Mouse (Mus musculus): Measurements from ENCODE around the gene Creg1. TPM values are rescaled to one million over a fixed set of nuclear protein-coding genes. Genes with fewer than 3 reads are reported as not detected.

The Creg1 gene
- polyA plus RNA-seq, 1 experiment from 2014 or later = 34.3 TPM

DNA sequence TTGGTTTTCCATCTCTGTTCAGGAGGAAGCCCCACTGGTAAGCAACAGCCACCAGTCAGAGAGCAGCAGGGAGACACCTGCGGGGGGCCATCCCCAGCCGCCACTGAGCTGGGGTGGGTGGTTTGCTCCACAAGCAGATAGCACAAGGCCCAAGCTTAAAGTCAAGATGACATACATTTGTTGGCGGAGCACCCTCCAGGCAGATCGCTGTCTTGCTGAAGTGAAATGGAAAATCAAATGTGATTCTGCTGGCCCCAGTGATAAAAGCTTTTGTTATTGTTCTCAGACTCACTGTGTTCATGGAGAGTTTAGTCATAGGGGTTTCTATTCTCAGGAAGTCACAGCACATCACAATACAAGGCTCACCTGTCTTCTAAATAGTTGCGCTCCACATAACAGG, 39.6 kb downstream of the Creg1 start:
- no peak for DNase-seq (ENCODE audit: extremely low spot score, low spot score)
- 90% methylated on average over 5 of the region's 5 CpGs for WGBS
- no peaks in the 10 kb centered on the region for H3K36me3 ChIP-seq (replicated peaks)
- peaks cover 8% of the 10 kb centered on the region for H3K9me3 ChIP-seq
- H3K4me1 ChIP-seq = no peaks in the 10 kb centered on the region
- no peak overlapping the region for H3K4me3 ChIP-seq
- H3K27ac ChIP-seq = no peak overlapping the region
- peaks cover 45% of the 10 kb centered on the region for H3K27me3 ChIP-seq (ENCODE audit: poor library complexity, severe bottlenecking)

GRCm38 (mm10) chr1:165804133-165804532, 40.6 kb downstream of the Creg1 start:
- H3K4me1 ChIP-seq = no peaks in the 10 kb centered on the region
- no peak for DNase-seq (ENCODE audit: extremely low spot score, low spot score)
- H3K27ac ChIP-seq = no peak overlapping the region
- H3K9me3 ChIP-seq = peaks cover 8% of the 10 kb centered on the region
- H3K27me3 ChIP-seq (ENCODE audit: poor library complexity, severe bottlenecking) = peaks cover 52% of the 10 kb centered on the region
- 91% methylated on average over 4 of the region's 4 CpGs for WGBS
- H3K36me3 ChIP-seq (replicated peaks) = no peaks in the 10 kb centered on the region
- H3K4me3 ChIP-seq = no peak overlapping the region

DNA sequence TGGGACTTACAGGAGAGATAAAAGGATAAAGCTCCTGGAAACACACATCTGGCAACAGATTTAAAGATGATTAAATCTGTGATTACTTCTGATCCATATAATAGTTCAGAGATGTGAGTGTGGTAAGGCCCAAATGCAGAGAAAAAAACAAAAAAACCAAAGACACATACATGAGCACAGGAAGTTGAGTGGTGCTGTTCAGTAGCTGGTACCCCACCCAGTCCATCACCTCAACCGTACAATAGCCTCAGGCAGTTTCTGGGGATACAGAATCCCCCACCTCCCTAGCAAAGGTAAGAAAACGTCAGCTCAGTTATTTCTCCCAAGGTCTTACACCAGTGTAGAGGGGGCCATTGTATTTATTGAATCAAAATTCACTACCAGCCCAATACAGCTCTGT, 47.1 kb downstream of the Creg1 start:
- Histone ChIP-seq H3K27me3 (ENCODE audit: poor library complexity, severe bottlenecking) (peaks cover 89% of the 10 kb centered on the region), H3K9me3 (no peaks in the 10 kb centered on the region), H3K4me1 (peaks cover 39% of the 10 kb centered on the region), H3K27ac (no peak overlapping the region), H3K4me3 (no peak overlapping the region), H3K36me3 (replicated peaks) (no peaks in the 10 kb centered on the region)
- WGBS = 70% methylated on average over 2 of the region's 2 CpGs
- DNase-seq (ENCODE audit: extremely low spot score, low spot score) = no peak

GRCm38 (mm10) chr1:165811170-165811569, 47.6 kb downstream of the Creg1 start:
- H3K27me3 ChIP-seq (ENCODE audit: poor library complexity, severe bottlenecking) = peaks cover 91% of the 10 kb centered on the region
- H3K27ac ChIP-seq = no peak overlapping the region
- H3K36me3 ChIP-seq (replicated peaks) = no peaks in the 10 kb centered on the region
- 89% methylated on average over 5 of the region's 5 CpGs for WGBS
- no peak for DNase-seq (ENCODE audit: extremely low spot score, low spot score)
- H3K9me3 ChIP-seq = no peaks in the 10 kb centered on the region
- H3K4me3 ChIP-seq = no peak overlapping the region
- peaks cover 42% of the 10 kb centered on the region for H3K4me1 ChIP-seq

GRCm38 (mm10) chr1:165812775-165813174, 49.2 kb downstream of the Creg1 start:
- peaks cover 92% of the 10 kb centered on the region for H3K27me3 ChIP-seq (ENCODE audit: poor library complexity, severe bottlenecking)
- WGBS = 89% methylated on average over 3 of the region's 3 CpGs
- DNase-seq (ENCODE audit: extremely low spot score, low spot score) = no peak
- no peak overlapping the region for H3K4me3 ChIP-seq
- H3K9me3 ChIP-seq = no peaks in the 10 kb centered on the region
- no peaks in the 10 kb centered on the region for H3K36me3 ChIP-seq (replicated peaks)
- peaks cover 58% of the 10 kb centered on the region for H3K4me1 ChIP-seq
- no peak overlapping the region; the same call in 1 of the 2 replicates for H3K27ac ChIP-seq

DNA sequence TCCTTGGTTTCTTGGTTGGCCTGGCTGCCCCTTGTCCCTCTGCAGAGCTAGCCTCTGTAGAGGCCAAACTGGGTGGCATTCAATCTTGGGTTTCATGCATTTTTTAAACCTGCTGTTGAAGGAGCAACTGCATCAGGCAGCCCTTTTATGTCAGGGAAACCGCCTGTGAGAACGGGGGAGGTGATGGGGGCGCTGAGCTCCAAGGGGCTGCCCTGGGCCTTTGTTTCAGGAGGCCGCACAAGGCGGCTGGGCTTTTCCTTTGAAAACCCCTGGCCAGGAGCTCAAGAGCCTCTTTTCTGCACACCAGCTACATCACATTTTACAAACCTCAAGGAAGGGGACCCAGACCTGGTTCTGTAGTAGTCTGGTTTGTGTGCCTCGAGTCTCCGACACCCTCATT, 50.6 kb downstream of the Creg1 start:
- peaks cover 92% of the 10 kb centered on the region for H3K27me3 ChIP-seq (ENCODE audit: poor library complexity, severe bottlenecking)
- peak; percentile 85 for DNase-seq (ENCODE audit: extremely low spot score, low spot score)
- peak overlapping the region; percentile 33; the same call in 1 of the 2 replicates for H3K4me3 ChIP-seq

GRCm38 (mm10) chr1:165814521-165815278, 51.2 kb downstream of the Creg1 start:
- peak overlapping the region; percentile 33 for H3K4me3 ChIP-seq
- no peak for DNase-seq (ENCODE audit: extremely low spot score, low spot score)
- 11% methylated on average over 14 of the region's 14 CpGs for WGBS
- H3K4me1 ChIP-seq = peaks cover 75% of the 10 kb centered on the region
- H3K27me3 ChIP-seq (ENCODE audit: poor library complexity, severe bottlenecking) = peaks cover 94% of the 10 kb centered on the region
- H3K27ac ChIP-seq = peak overlapping the region; percentile 87
- no peaks in the 10 kb centered on the region for H3K36me3 ChIP-seq (replicated peaks)
- H3K9me3 ChIP-seq = no peaks in the 10 kb centered on the region

More for the DNA sequence above, 50.6 kb downstream of the Creg1 start:
- 2% methylated on average over 7 of the region's 7 CpGs for WGBS
- Histone ChIP-seq H3K9me3 (no peaks in the 10 kb centered on the region), H3K27ac (peak overlapping the region; percentile 87), H3K36me3 (replicated peaks) (no peaks in the 10 kb centered on the region), H3K4me1 (peaks cover 71% of the 10 kb centered on the region)

- H3K9me3 ChIP-seq = no peaks in the 10 kb centered on the region
- H3K4me1 ChIP-seq = peaks cover 75% of the 10 kb centered on the region
- H3K36me3 ChIP-seq (replicated peaks) = no peaks in the 10 kb centered on the region
- no peak overlapping the region for H3K27ac ChIP-seq
- WGBS = 89% methylated on average over 9 of the region's 9 CpGs
- no peak for DNase-seq (ENCODE audit: extremely low spot score, low spot score)
- H3K4me3 ChIP-seq = no peak overlapping the region
- peaks cover 94% of the 10 kb centered on the region for H3K27me3 ChIP-seq (ENCODE audit: poor library complexity, severe bottlenecking)
Measured at GRCm38 (mm10) chr1:165816391-165816790, 52.8 kb downstream of the Creg1 start.

GRCm38 (mm10) chr1:165817264-165817663, 53.7 kb downstream of the Creg1 start:
- peaks cover 70% of the 10 kb centered on the region for H3K4me1 ChIP-seq
- 67% methylated on average over 9 of the region's 9 CpGs for WGBS
- H3K27me3 ChIP-seq (ENCODE audit: poor library complexity, severe bottlenecking) = peaks cover 94% of the 10 kb centered on the region

GRCm38 (mm10) chr1:165818145-165818860, 54.8 kb downstream of the Creg1 start:
- Histone ChIP-seq H3K9me3 (no peaks in the 10 kb centered on the region), H3K27me3 (ENCODE audit: poor library complexity, severe bottlenecking) (peaks cover 91% of the 10 kb centered on the region), H3K36me3 (replicated peaks) (no peaks in the 10 kb centered on the region), H3K27ac (peak overlapping the region; percentile 72), H3K4me3 (no peak overlapping the region), H3K4me1 (peaks cover 60% of the 10 kb centered on the region)
- 36% methylated on average over 8 of the region's 8 CpGs for WGBS
- no peak for DNase-seq (ENCODE audit: extremely low spot score, low spot score)

More at GRCm38 (mm10) chr1:165817264-165817663, 53.7 kb downstream of the Creg1 start:
- Histone ChIP-seq H3K36me3 (replicated peaks) (no peaks in the 10 kb centered on the region), H3K9me3 (no peaks in the 10 kb centered on the region), H3K27ac (no peak overlapping the region; the same call in 1 of the 2 replicates), H3K4me3 (no peak overlapping the region)
- DNase-seq (ENCODE audit: extremely low spot score, low spot score) = no peak

GRCm38 (mm10) chr1:165819147-165819546, 55.6 kb downstream of the Creg1 start:
- H3K36me3 ChIP-seq (replicated peaks) = no peaks in the 10 kb centered on the region
- H3K4me3 ChIP-seq = no peak overlapping the region
- 0 out of 2 replicates have a peak overlapping the region, but pooled peaks have one; percentile 72 for H3K27ac ChIP-seq
- WGBS = 85% methylated on average over 4 of the region's 4 CpGs
- DNase-seq (ENCODE audit: extremely low spot score, low spot score) = no peak
- no peaks in the 10 kb centered on the region for H3K9me3 ChIP-seq
- peaks cover 90% of the 10 kb centered on the region for H3K27me3 ChIP-seq (ENCODE audit: poor library complexity, severe bottlenecking)
- H3K4me1 ChIP-seq = peaks cover 52% of the 10 kb centered on the region

DNA sequence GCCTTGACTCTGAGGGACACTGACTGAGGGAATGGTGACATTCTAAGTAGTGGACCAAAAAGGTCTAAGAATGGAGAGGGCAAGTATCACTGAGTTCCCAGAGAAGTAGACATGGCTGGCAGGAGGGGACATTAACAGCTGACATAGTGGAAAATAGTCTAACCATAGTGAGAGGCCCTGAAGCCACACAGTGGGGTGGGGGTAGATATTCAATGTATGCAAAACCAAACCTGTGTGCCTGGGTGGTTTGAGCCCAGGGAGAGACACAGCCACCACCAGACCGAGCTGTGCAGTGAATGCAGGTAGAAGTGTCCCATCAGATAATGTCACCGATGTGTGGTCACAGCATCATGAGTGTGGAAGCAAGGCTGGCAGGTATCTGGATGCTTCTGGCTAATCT, 58.5 kb downstream of the Creg1 start:
- Histone ChIP-seq H3K36me3 (replicated peaks) (no peaks in the 10 kb centered on the region), H3K4me1 (peaks cover 25% of the 10 kb centered on the region), H3K9me3 (no peaks in the 10 kb centered on the region), H3K27me3 (ENCODE audit: poor library complexity, severe bottlenecking) (peaks cover 92% of the 10 kb centered on the region), H3K27ac (no peak overlapping the region), H3K4me3 (no peak overlapping the region)
- WGBS = 89% methylated on average over 2 of the region's 2 CpGs
- no peak for DNase-seq (ENCODE audit: extremely low spot score, low spot score)

All from forebrain, embryonic 10.5 days (tissue).